Mouse (Mus musculus): ENCODE data around the gene Arl14. TPM values are rescaled to one million over a fixed set of nuclear protein-coding genes. Genes with fewer than 3 reads are reported as not detected.

Arl14 gene
- polyA plus RNA-seq, 1 experiment from 2014 or later: not detected

- no peak for ATAC-seq (ENCODE audit: low FRiP score)
- Histone ChIP-seq H3K4me2 (replicated peaks) (no peak overlapping the region), H3K36me3 (no peaks in the 10 kb centered on the region), H3K4me1 (peaks cover 2% of the 10 kb centered on the region; the same call in 1 of the 2 replicates), H3K9me3 (replicated peaks) (no peaks in the 10 kb centered on the region), H3K27ac (no peak overlapping the region), H3K4me3 (no peak overlapping the region), H3K9ac (no peak overlapping the region), H3K27me3 (no peaks in the 10 kb centered on the region)
- 55% methylated on average over 8 of the region's 8 CpGs for WGBS
Observed at GRCm38 (mm10) chr3:69195251-69195650, 27.0 kb upstream of the Arl14 start.

- H3K27me3 ChIP-seq: no peaks in the 10 kb centered on the region
- H3K9me3 ChIP-seq (replicated peaks): no peaks in the 10 kb centered on the region
- no peak overlapping the region for H3K9ac ChIP-seq
- WGBS: 66% methylated on average over 2 of the region's 2 CpGs
- H3K4me3 ChIP-seq: no peak overlapping the region
- H3K36me3 ChIP-seq: no peaks in the 10 kb centered on the region
- H3K4me2 ChIP-seq (replicated peaks): no peak overlapping the region
- ATAC-seq (ENCODE audit: low FRiP score): no peak
- H3K27ac ChIP-seq: no peak overlapping the region
- H3K4me1 ChIP-seq: peaks cover 2% of the 10 kb centered on the region; the same call in 1 of the 2 replicates
Observed at GRCm38 (mm10) chr3:69198098-69198497, 24.1 kb upstream of the Arl14 start.

GRCm38 (mm10) chr3:69200251-69200650, 22.0 kb upstream of the Arl14 start:
- Histone ChIP-seq H3K9me3 (replicated peaks) (no peaks in the 10 kb centered on the region), H3K27ac (no peak overlapping the region), H3K4me3 (no peak overlapping the region), H3K36me3 (no peaks in the 10 kb centered on the region), H3K9ac (no peak overlapping the region), H3K4me1 (peaks cover 2% of the 10 kb centered on the region; the same call in 1 of the 2 replicates), H3K4me2 (replicated peaks) (no peak overlapping the region), H3K27me3 (no peaks in the 10 kb centered on the region)
- 89% methylated on average over 1 of the region's 1 CpGs for WGBS
- no peak for ATAC-seq (ENCODE audit: low FRiP score)

GRCm38 (mm10) chr3:69201206-69201605, 21.0 kb upstream of the Arl14 start:
- H3K4me2 ChIP-seq (replicated peaks): no peak overlapping the region
- no peaks in the 10 kb centered on the region for H3K36me3 ChIP-seq
- H3K9me3 ChIP-seq (replicated peaks): no peaks in the 10 kb centered on the region
- ATAC-seq (ENCODE audit: low FRiP score): no peak
- H3K9ac ChIP-seq: no peak overlapping the region
- 80% methylated on average over 2 of the region's 2 CpGs for WGBS
- no peak overlapping the region for H3K4me3 ChIP-seq
- no peaks in the 10 kb centered on the region for H3K27me3 ChIP-seq
- H3K4me1 ChIP-seq: peaks cover 2% of the 10 kb centered on the region; the same call in 1 of the 2 replicates
- H3K27ac ChIP-seq: no peak overlapping the region

- Histone ChIP-seq H3K27ac (no peak overlapping the region), H3K27me3 (no peaks in the 10 kb centered on the region), H3K9me3 (replicated peaks) (no peaks in the 10 kb centered on the region), H3K36me3 (no peaks in the 10 kb centered on the region), H3K9ac (no peak overlapping the region), H3K4me3 (no peak overlapping the region), H3K4me1 (peaks cover 2% of the 10 kb centered on the region; the same call in 1 of the 2 replicates), H3K4me2 (replicated peaks) (no peak overlapping the region)
- ATAC-seq (ENCODE audit: low FRiP score): no peak
- WGBS: 77% methylated on average over 4 of the region's 4 CpGs
Observed at GRCm38 (mm10) chr3:69202876-69203275, 19.3 kb upstream of the Arl14 start.

- no peak overlapping the region for H3K9ac ChIP-seq
- WGBS: 80% methylated on average over 7 of the region's 7 CpGs
- no peaks in the 10 kb centered on the region for H3K9me3 ChIP-seq (replicated peaks)
- H3K27ac ChIP-seq: no peak overlapping the region
- H3K4me1 ChIP-seq: no peaks in the 10 kb centered on the region
- no peaks in the 10 kb centered on the region for H3K36me3 ChIP-seq
- H3K4me2 ChIP-seq (replicated peaks): no peak overlapping the region
- H3K27me3 ChIP-seq: no peaks in the 10 kb centered on the region
- H3K4me3 ChIP-seq: no peak overlapping the region
- no peak for ATAC-seq (ENCODE audit: low FRiP score)
Observed at GRCm38 (mm10) chr3:69205266-69206054, 16.8 kb upstream of the Arl14 start.

GRCm38 (mm10) chr3:69206193-69206893, 15.9 kb upstream of the Arl14 start:
- no peaks in the 10 kb centered on the region for H3K27me3 ChIP-seq
- no peaks in the 10 kb centered on the region for H3K4me1 ChIP-seq
- no peaks in the 10 kb centered on the region for H3K9me3 ChIP-seq (replicated peaks)
- no peak overlapping the region for H3K4me3 ChIP-seq
- H3K9ac ChIP-seq: no peak overlapping the region
- H3K27ac ChIP-seq: no peak overlapping the region
- no peaks in the 10 kb centered on the region for H3K36me3 ChIP-seq
- no peak for ATAC-seq (ENCODE audit: low FRiP score)
- WGBS: 87% methylated on average over 10 of the region's 10 CpGs
- no peak overlapping the region for H3K4me2 ChIP-seq (replicated peaks)

- no peaks in the 10 kb centered on the region for H3K4me1 ChIP-seq
- no peak for ATAC-seq (ENCODE audit: low FRiP score)
- H3K4me2 ChIP-seq (replicated peaks): no peak overlapping the region
- H3K9me3 ChIP-seq (replicated peaks): no peaks in the 10 kb centered on the region
- H3K27ac ChIP-seq: no peak overlapping the region
- no peak overlapping the region for H3K9ac ChIP-seq
- H3K27me3 ChIP-seq: no peaks in the 10 kb centered on the region
- no peak overlapping the region for H3K4me3 ChIP-seq
- no peaks in the 10 kb centered on the region for H3K36me3 ChIP-seq
- WGBS: 74% methylated on average over 12 of the region's 12 CpGs
Observed at GRCm38 (mm10) chr3:69208441-69209309, 13.5 kb upstream of the Arl14 start.

GRCm38 (mm10) chr3:69212246-69212645, 10.0 kb upstream of the Arl14 start:
- Histone ChIP-seq H3K27me3 (no peaks in the 10 kb centered on the region), H3K4me2 (replicated peaks) (no peak overlapping the region), H3K36me3 (no peaks in the 10 kb centered on the region), H3K9ac (no peak overlapping the region), H3K4me1 (no peaks in the 10 kb centered on the region), H3K9me3 (replicated peaks) (no peaks in the 10 kb centered on the region), H3K27ac (no peak overlapping the region), H3K4me3 (no peak overlapping the region)
- 84% methylated on average over 2 of the region's 2 CpGs for WGBS
- ATAC-seq (ENCODE audit: low FRiP score): no peak

GRCm38 (mm10) chr3:69213465-69213864, 8.8 kb upstream of the Arl14 start:
- Histone ChIP-seq H3K27me3 (no peaks in the 10 kb centered on the region), H3K4me3 (no peak overlapping the region), H3K36me3 (no peaks in the 10 kb centered on the region), H3K9ac (no peak overlapping the region), H3K27ac (no peak overlapping the region), H3K4me2 (replicated peaks) (no peak overlapping the region), H3K9me3 (replicated peaks) (no peaks in the 10 kb centered on the region), H3K4me1 (no peaks in the 10 kb centered on the region)
- no peak for ATAC-seq (ENCODE audit: low FRiP score)
- WGBS: 84% methylated on average over 5 of the region's 5 CpGs

- Histone ChIP-seq H3K27me3 (no peaks in the 10 kb centered on the region), H3K9ac (no peak overlapping the region), H3K4me2 (replicated peaks) (no peak overlapping the region), H3K9me3 (replicated peaks) (no peaks in the 10 kb centered on the region), H3K27ac (no peak overlapping the region), H3K4me1 (no peaks in the 10 kb centered on the region), H3K36me3 (no peaks in the 10 kb centered on the region), H3K4me3 (no peak overlapping the region)
- 95% methylated on average over 5 of the region's 5 CpGs for WGBS
- ATAC-seq (ENCODE audit: low FRiP score): no peak
Observed at GRCm38 (mm10) chr3:69214566-69214965, 7.7 kb upstream of the Arl14 start.

GRCm38 (mm10) chr3:69222502-69222900, 282 bp downstream of the Arl14 start:
- H3K9ac ChIP-seq: no peak overlapping the region
- H3K4me1 ChIP-seq: no peaks in the 10 kb centered on the region
- ATAC-seq (ENCODE audit: low FRiP score): no peak
- H3K4me2 ChIP-seq (replicated peaks): no peak overlapping the region
- no peak overlapping the region for H3K4me3 ChIP-seq
- H3K36me3 ChIP-seq: no peaks in the 10 kb centered on the region
- 91% methylated on average over 14 of the region's 14 CpGs for WGBS
- H3K27me3 ChIP-seq: no peaks in the 10 kb centered on the region
- H3K27ac ChIP-seq: no peak overlapping the region
- H3K9me3 ChIP-seq (replicated peaks): no peaks in the 10 kb centered on the region
